Mouse (Mus musculus) kidney, embryonic 14.5 days (tissue): ENCODE results near the gene Galk2. TPM values are rescaled to one million over a fixed set of nuclear protein-coding genes. Genes with fewer than 3 reads are reported as not detected.
A peak's percentile ranks its signal among the peaks of the same experiment; 100 is the strongest.

Experiments
- ATAC-seq: fragments of 200-750 bp; cut with Nextera tagmentation; 2 replicates; pipeline ENCODE4 v1.8.0; 2017; ENCODE audit warnings: moderate number of reproducible peaks, mild to moderate bottlenecking, moderate TSS enrichment, moderate library complexity; ENCODE audit not compliant: low FRiP score, low TSS enrichment
- H3K27ac ChIP-seq: fragments of 300-500 bp; sonication (generic); 2 replicates; pipeline ENCODE4 v1.5.1; 2014; ENCODE audit warnings: low read depth, mild to moderate bottlenecking, low read length, moderate library complexity, mixed read lengths
- H3K27me3 ChIP-seq: fragments of 300-500 bp; sonication (generic); 2 replicates; pipeline ENCODE4 v1.6.1; 2014; ENCODE audit warnings: mild to moderate bottlenecking, low read length; ENCODE audit not compliant: control insufficient read depth, insufficient read depth
- H3K36me3 ChIP-seq: fragments of 300-500 bp; sonication (generic); 2 replicates; pipeline ENCODE4 v1.6.1; 2014; ENCODE audit warnings: low read length, mixed read lengths; ENCODE audit not compliant: control insufficient read depth, insufficient read depth
- H3K4me1 ChIP-seq: fragments of 300-500 bp; sonication (generic); 2 replicates; pipeline ENCODE4 v1.6.1; 2014; ENCODE audit warnings: low read length, mixed read lengths; ENCODE audit not compliant: control insufficient read depth, insufficient read depth
- H3K4me2 ChIP-seq: fragments of 300-500 bp; sonication (generic); replicated peaks from 2 replicates; pipeline ENCODE4 v1.6.1; 2014; ENCODE audit warnings: low read depth, mild to moderate bottlenecking, low read length
- H3K4me3 ChIP-seq: fragments of 300-500 bp; sonication (generic); 2 replicates; pipeline ENCODE4 v1.5.1; 2014; ENCODE audit warnings: mild to moderate bottlenecking, low read length
- H3K9ac ChIP-seq: fragments of 300-500 bp; sonication (generic); 2 replicates; pipeline ENCODE4 v1.6.1; 2014; ENCODE audit warnings: low read depth, mild to moderate bottlenecking, low read length, moderate library complexity
- H3K9me3 ChIP-seq: fragments of 300-500 bp; sonication (generic); 2 replicates; pipeline ENCODE4 v1.6.1; 2016; ENCODE audit warnings: low read length; ENCODE audit not compliant: control insufficient read depth
- WGBS: fragments of 180-500 bp; shearing (Covaris S2); extraction: QIAGEN DNeasy Blood & Tissue Kit; methylation state at CpG from one replicate; pipeline ENCODE4 v1.1.7; 2014; 5-methylcytosine and 5-hydroxymethylcytosine counted together
- polyA plus RNA-seq: library from polyadenylated mRNA; unstranded; fragments of >200 nt; fragmentation: Nextera tagmentation; extraction: Ambion mirVana; gene quantifications from 2 replicates; pipeline ENCODE4 v1.2.1, GENCODE M21; 2014

Gene Galk2
- polyA plus RNA-seq, 1 experiment from 2014 or later: 60.0 TPM

- ATAC-seq: no peak
- no peaks in the 10 kb centered on the region for H3K4me1 ChIP-seq
- no peak overlapping the region for H3K27ac ChIP-seq
- no peaks in the 10 kb centered on the region for H3K27me3 ChIP-seq
- no peak overlapping the region for H3K4me3 ChIP-seq
- H3K9ac ChIP-seq: no peak overlapping the region
- H3K36me3 ChIP-seq: peaks cover 76% of the 10 kb centered on the region
- no peaks in the 10 kb centered on the region for H3K9me3 ChIP-seq
- 50% methylated on average over 2 of the region's 2 CpGs for WGBS
- H3K4me2 ChIP-seq: no peak overlapping the region
Observed at GRCm38 (mm10) chr2:125838708-125839284, 20.1 kb upstream of the Galk2 start.

GRCm38 (mm10) chr2:125851237-125851636 lies 7.7 kb upstream of the Galk2 start:
- Histone ChIP-seq H3K4me2 (no peak overlapping the region), H3K27ac (no peak overlapping the region), H3K4me1 (no peaks in the 10 kb centered on the region), H3K4me3 (no peak overlapping the region), H3K9ac (no peak overlapping the region), H3K27me3 (no peaks in the 10 kb centered on the region), H3K9me3 (no peaks in the 10 kb centered on the region), H3K36me3 (peaks cover 27% of the 10 kb centered on the region)
- 76% methylated on average over 2 of the region's 2 CpGs for WGBS
- no peak for ATAC-seq

GRCm38 (mm10) chr2:125857707-125858106 lies 1.2 kb upstream of the Galk2 start:
- Histone ChIP-seq H3K4me3 (peak overlapping the region; percentile 99), H3K9ac (peak overlapping the region; percentile 98; the same call in 1 of the 2 replicates), H3K36me3 (no peaks in the 10 kb centered on the region), H3K9me3 (no peaks in the 10 kb centered on the region), H3K27ac (no peak overlapping the region), H3K4me1 (0 out of 2 replicates have a peak, but pooled peaks cover 3% of the 10 kb centered on the region), H3K4me2 (peak overlapping the region; percentile 59), H3K27me3 (no peaks in the 10 kb centered on the region)
- WGBS: 49% methylated on average over 3 of the region's 3 CpGs
- no peak for ATAC-seq

- Histone ChIP-seq H3K9me3 (no peaks in the 10 kb centered on the region), H3K36me3 (no peaks in the 10 kb centered on the region), H3K9ac (no peak overlapping the region), H3K27me3 (no peaks in the 10 kb centered on the region), H3K27ac (no peak overlapping the region), H3K4me1 (peaks cover 3% of the 10 kb centered on the region; the same call in 1 of the 2 replicates), H3K4me3 (no peak overlapping the region), H3K4me2 (no peak overlapping the region)
- ATAC-seq: no peak
- WGBS: 78% methylated on average over 3 of the region's 3 CpGs
Observed at GRCm38 (mm10) chr2:125863799-125864198, 4.9 kb downstream of the Galk2 start.

DNA sequence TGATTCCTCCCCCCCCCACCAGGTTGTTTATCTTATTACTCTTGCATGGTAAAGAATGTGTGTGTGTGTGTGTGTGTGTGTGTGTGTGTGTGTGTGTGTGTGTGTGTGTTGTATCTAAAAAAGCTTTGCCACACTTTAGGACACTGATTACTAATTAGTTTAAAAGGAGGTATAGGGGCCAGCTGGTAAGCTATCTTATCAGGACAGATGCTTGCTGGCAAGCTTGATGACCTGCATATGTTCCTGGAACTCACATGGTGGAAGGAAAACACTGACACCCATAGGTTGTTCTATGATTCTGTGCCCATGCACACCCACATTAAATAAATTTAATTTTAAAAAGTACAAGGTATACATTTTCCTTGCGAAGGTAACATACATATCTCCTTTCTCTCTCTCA lies 5.6 kb downstream of the Galk2 start:
- Histone ChIP-seq H3K4me1 (no peaks in the 10 kb centered on the region; the same call in 1 of the 2 replicates), H3K4me3 (no peak overlapping the region), H3K4me2 (no peak overlapping the region), H3K9ac (no peak overlapping the region), H3K9me3 (no peaks in the 10 kb centered on the region), H3K27me3 (no peaks in the 10 kb centered on the region), H3K36me3 (no peaks in the 10 kb centered on the region; the same call in 1 of the 2 replicates), H3K27ac (no peak overlapping the region)
- 95% methylated on average over 1 of the region's 1 CpGs for WGBS
- no peak for ATAC-seq

DNA sequence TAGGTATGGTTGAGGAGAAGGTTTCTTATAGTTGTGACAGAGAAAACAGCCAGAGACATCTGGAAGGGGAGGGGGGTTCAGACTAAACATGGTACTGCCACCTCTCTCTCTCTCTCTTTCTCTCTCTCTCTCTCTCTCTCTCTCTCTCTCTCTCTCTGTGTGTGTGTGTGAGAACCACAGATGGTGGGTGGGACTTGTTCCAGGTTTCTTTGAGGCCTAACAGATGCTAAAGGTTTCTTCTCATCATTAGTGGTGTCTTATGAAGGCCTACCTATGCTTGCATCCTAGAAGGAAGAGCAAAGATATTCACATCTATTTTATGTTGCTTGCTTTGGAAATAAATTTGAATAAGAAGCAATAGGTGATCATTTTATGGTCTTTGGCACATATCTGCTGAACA lies 6.7 kb downstream of the Galk2 start:
- Histone ChIP-seq H3K9me3 (no peaks in the 10 kb centered on the region), H3K36me3 (no peaks in the 10 kb centered on the region; the same call in 1 of the 2 replicates), H3K9ac (no peak overlapping the region), H3K4me2 (peak overlapping the region; percentile 60), H3K27me3 (no peaks in the 10 kb centered on the region), H3K27ac (no peak overlapping the region), H3K4me3 (peak overlapping the region; percentile 61), H3K4me1 (no peaks in the 10 kb centered on the region; the same call in 1 of the 2 replicates)
- ATAC-seq: no peak

DNA sequence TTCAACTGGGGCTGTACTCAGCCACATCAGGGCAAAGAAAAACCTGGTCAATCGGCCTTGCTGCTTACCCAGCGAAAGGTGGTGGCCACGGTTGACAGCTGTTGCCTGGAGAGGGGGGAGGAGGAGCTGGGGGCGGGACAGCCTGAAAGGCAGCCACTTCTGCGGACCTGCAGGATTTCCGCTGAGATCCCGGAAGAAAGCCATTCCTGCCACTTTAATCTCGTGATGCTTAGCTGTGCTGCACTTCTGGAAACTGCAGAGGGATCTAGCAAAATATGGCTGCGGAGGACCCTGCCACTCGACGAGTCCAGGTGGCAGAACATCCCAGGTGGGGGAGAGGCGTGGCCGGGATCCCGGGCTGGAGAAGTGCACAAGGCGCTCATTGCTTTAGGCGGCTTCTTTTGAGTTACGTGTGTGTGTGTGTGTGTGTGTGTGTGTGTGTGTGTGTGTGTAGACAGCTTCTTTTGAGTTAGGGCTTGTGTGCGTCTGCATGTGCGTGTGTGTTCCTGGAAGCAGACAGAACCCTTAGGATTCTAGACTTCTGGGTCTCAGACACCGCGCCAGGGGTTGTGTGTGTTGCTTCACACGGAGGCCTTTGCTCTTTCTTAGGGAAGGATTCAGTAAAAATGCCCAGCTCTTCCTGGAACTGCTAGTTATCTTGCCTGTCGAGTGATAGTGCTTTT lies 7.3 kb downstream of the Galk2 start:
- WGBS: 4% methylated on average over 22 of the region's 23 CpGs
- Histone ChIP-seq H3K27me3 (no peaks in the 10 kb centered on the region), H3K4me2 (peak overlapping the region; percentile 60), H3K4me3 (peak overlapping the region; percentile 61), H3K36me3 (no peaks in the 10 kb centered on the region; the same call in 1 of the 2 replicates), H3K27ac (peak overlapping the region; percentile 37; the same call in 1 of the 2 replicates), H3K9me3 (no peaks in the 10 kb centered on the region), H3K9ac (peak overlapping the region; percentile 65), H3K4me1 (no peaks in the 10 kb centered on the region; the same call in 1 of the 2 replicates)
- ATAC-seq: peak; percentile 90

GRCm38 (mm10) chr2:125868301-125868700 lies 9.4 kb downstream of the Galk2 start:
- Histone ChIP-seq H3K9ac (no peak overlapping the region), H3K4me3 (no peak overlapping the region), H3K36me3 (no peaks in the 10 kb centered on the region; the same call in 1 of the 2 replicates), H3K27ac (no peak overlapping the region), H3K9me3 (no peaks in the 10 kb centered on the region), H3K4me2 (no peak overlapping the region), H3K4me1 (no peaks in the 10 kb centered on the region; the same call in 1 of the 2 replicates), H3K27me3 (no peaks in the 10 kb centered on the region)
- ATAC-seq: no peak
- 76% methylated on average over 3 of the region's 3 CpGs for WGBS

- Histone ChIP-seq H3K9ac (no peak overlapping the region), H3K27ac (no peak overlapping the region), H3K36me3 (no peaks in the 10 kb centered on the region; the same call in 1 of the 2 replicates), H3K9me3 (no peaks in the 10 kb centered on the region), H3K4me2 (no peak overlapping the region), H3K4me3 (no peak overlapping the region), H3K4me1 (no peaks in the 10 kb centered on the region; the same call in 1 of the 2 replicates), H3K27me3 (no peaks in the 10 kb centered on the region)
- 45% methylated on average over 3 of the region's 3 CpGs for WGBS
- peak; percentile 93 for ATAC-seq
Observed at GRCm38 (mm10) chr2:125870159-125870558, 11.2 kb downstream of the Galk2 start.
